Mouse (Mus musculus) Patski (cell line): ENCODE data around the gene Hps4. TPM values are rescaled to one million over a fixed set of nuclear protein-coding genes. Genes with fewer than 3 reads are reported as not detected.
"Not testable (repeated sequence)": the region's sequence is repeated elsewhere in the genome, so short reads cannot be mapped to it uniquely, and the experiment has no call there.

Experiments
- ATAC-seq: fragments of 100-300 bp; one replicate; pipeline ENCODE4 v1.8.0; 2021
- CTCF ChIA-PET: fragments of 350-600 bp; sonication (Branson Sonifier 250); formaldehyde crosslinking; loops from one replicate; lab custom pipeline; 2022; ENCODE audit warnings: inconsistent platforms; lab: Charles Lee
- POLR2A ChIA-PET: fragments of 350-600 bp; sonication (Branson Sonifier 250); formaldehyde crosslinking; loops from one replicate; lab custom pipeline; 2022; ENCODE audit warnings: antibody characterized with exemption, inconsistent platforms; lab: Charles Lee
- DNase-seq: peaks from one replicate; pipeline ENCODE4 v3.0.0-alpha.2; 2011; ENCODE audit warnings: low read depth, low spot score
- H3K27me3 ChIP-seq: fragments of 371-371 bp; one replicate; pipeline ENCODE4 v1.5.1; 2021
- CTCF ChIP-seq: fragments of 100-300 bp; IDR thresholded peaks from one replicate; pipeline ENCODE4 v1.5.1; 2021
- in situ Hi-C: fragments of 300-500 bp; cut with MboI; formaldehyde crosslinking; loops from 3 replicates; pipeline ENCODE4 v1.11.1; 2018; ENCODE audit warnings: low pct_unique_long_range_greater_than_20kb, mixed read lengths
- polyA plus RNA-seq: library from polyadenylated mRNA; unstranded; gene quantifications from one replicate; pipeline ENCODE4 v1.2.3, GENCODE M21; 2021

Hps4 gene
- polyA plus RNA-seq, 1 experiment from 2014 or later: 34.1 TPM

DNA sequence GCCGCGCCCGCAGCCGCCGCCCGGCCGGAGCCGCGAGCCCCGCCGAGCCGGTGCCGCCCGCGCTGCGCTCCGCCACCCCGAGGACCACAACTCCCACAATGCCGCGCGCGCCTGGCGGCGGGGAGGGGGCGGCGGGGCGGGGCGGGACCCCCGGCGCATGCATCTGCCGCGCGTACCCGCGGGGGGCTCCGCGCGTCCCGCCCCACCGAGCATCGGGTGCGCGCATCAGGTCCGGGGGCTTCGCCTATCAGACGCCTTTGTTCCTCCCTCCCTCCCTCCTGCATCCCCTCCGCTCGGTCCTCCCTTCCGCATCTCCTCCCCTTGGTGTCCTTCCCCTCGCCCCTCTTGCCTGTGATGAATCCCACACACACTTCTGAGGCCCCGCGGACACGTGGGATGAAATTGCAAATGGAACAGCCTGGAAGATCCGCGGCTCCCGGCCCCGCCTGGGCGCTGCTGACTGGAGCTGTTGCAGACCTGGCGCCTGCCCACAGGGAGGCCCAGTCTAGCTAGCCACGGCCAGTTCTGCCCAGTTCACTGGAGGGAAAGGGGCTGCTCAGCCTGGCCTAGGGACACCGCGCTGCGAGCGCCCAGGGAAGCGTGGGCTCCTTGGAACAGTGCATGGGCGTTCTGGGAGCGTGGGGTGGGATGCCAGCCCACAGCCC is 52.0 kb downstream of the Hps4 start, which contains the start of gene Asphd2:
TSS of gene Asphd2 (minus strand) at position 88 of the 665 bp plus-strand sequence.
- in situ Hi-C loops: no loop called here
- no peak for TF ChIP-seq CTCF
- DNase-seq (no peak), ATAC-seq (peak; percentile 53)
- POLR2A ChIA-PET: no interaction called here
- peaks cover 15% of the 10 kb centered on the region for H3K27me3 ChIP-seq
- CTCF ChIA-PET: no interaction called here

DNA sequence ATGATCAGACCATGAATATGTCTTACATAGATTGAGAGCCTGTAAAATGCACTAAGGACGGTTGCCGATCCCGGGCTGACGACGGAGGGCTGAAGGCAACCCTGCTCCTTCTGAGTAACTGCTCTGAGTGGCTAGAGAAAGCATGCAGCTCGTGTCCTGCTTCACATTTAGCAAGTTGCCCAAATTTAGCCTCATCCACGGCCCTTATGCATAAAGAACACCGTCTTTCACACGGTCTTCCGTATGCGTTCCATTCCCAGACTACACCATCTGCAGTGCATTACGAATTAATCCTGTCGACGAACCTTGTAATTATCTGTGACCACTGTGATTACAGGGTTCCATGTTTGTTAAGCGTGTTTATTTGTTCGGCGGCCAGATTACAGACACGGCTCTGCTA is 53.2 kb downstream of the Hps4 start:
- no peak for TF ChIP-seq CTCF
- DNase-seq (no peak), ATAC-seq (no peak)
- ChIA-PET CTCF (no interaction called here), POLR2A (no interaction called here)
- in situ Hi-C loops: no loop called here
- H3K27me3 ChIP-seq: peaks cover 20% of the 10 kb centered on the region

DNA sequence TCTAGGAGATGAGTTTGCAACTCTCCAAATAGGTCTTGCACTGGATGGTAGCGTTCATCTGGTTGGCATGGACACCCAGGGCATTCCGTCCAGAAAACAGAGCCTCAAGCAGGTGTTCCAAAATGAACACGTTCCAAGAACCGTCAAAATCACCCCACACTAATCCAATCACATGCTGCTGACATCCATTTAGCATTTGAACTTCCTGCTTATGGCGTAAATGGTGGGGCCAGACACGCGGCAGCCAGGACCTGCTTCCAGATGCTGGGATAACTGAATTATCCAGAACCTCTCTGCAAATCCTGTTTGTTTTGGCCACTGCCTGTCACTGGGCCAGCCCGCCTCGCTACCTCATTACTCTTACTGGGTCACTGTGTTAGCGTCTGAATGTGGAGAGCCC is 56.4 kb downstream of the Hps4 start:
- DNase-seq: no peak
- H3K27me3 ChIP-seq: peaks cover 13% of the 10 kb centered on the region
- ATAC-seq: no peak
- ChIA-PET CTCF (no interaction called here), POLR2A (no interaction called here)
- no peak for TF ChIP-seq CTCF
- in situ Hi-C loops: no loop called here

GRCm38 (mm10) chr5:112402437-112402836 is 59.6 kb downstream of the Hps4 start:
- peaks cover 11% of the 10 kb centered on the region for H3K27me3 ChIP-seq
- ChIA-PET CTCF (no interaction called here), POLR2A (no interaction called here)
- ATAC-seq: no peak
- in situ Hi-C loops: no loop called here
- no peak for DNase-seq
- TF ChIP-seq CTCF: no peak

DNA sequence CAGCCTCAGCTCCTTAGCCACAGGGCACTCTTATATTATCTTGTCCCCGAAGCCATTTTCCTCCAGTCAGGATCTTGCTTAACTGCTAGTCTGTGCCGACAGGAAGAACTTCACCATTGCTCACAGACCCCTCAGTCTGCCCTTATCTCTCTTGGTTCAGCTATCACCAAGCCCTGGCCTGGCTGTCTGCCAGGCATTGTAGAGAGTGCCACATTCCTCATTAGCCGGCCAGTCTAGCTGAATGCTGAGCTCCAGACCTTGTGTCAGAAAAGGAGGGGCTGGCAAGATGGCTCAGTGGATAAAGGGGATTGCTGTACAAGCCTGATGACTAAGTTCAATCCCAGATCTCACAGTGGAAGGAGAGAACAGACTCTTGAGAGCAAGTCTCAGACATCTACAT is 63.1 kb downstream of the Hps4 start:
- DNase-seq (no peak), ATAC-seq (no peak)
- ChIA-PET CTCF (no interaction called here), POLR2A (no interaction called here)
- no peak for TF ChIP-seq CTCF
- H3K27me3 ChIP-seq: peaks cover 11% of the 10 kb centered on the region
- in situ Hi-C loops: no loop called here

- H3K27me3 ChIP-seq: peaks cover 30% of the 10 kb centered on the region
- no peak for TF ChIP-seq CTCF
- ATAC-seq (no peak), DNase-seq (no peak)
- CTCF ChIA-PET: no interaction called here
- in situ Hi-C loops: no loop called here
- POLR2A ChIA-PET: no interaction called here
These were observed 66.4 kb downstream of the Hps4 start for GRCm38 (mm10) chr5:112409274-112409673.

DNA sequence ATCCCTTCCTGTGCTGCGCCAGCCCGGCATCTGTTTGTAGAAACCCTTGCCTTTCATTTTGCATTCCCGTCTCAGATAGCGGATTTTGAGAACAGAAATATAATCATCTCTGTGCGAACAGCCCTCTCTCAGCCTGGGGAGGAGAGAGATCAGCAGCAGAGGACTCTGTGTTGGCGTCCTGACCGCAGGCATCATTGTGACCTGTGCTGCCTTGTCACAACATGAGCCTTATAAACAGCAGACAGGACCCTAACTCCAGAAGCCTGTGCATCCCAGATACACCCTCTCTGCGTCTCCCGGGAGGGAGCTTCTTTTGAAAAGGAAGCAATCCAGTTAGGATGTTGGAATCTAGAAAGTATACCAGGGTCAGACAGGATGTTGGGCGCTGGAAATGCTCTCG is 68.2 kb downstream of the Hps4 start:
- TF ChIP-seq CTCF: no peak
- ChIA-PET CTCF (no interaction called here), POLR2A (interaction anchor here (0.6 kb wide), 1 partner anchor 671 kb away, joined by 3 read pairs; no protein-coding TSS in a partner anchor)
- in situ Hi-C loops: no loop called here
- H3K27me3 ChIP-seq: peaks cover 32% of the 10 kb centered on the region
- DNase-seq: no peak
- ATAC-seq: no peak

GRCm38 (mm10) chr5:112411514-112412335 is 68.8 kb downstream of the Hps4 start:
- ChIA-PET POLR2A (interaction anchor here (0.6 kb wide), 1 partner anchor 671 kb away, joined by 3 read pairs; no protein-coding TSS in a partner anchor), CTCF (no interaction called here)
- in situ Hi-C loops: no loop called here
- no peak for TF ChIP-seq CTCF
- no peak for DNase-seq
- peak; percentile 11 for ATAC-seq
- H3K27me3 ChIP-seq: peaks cover 32% of the 10 kb centered on the region

DNA sequence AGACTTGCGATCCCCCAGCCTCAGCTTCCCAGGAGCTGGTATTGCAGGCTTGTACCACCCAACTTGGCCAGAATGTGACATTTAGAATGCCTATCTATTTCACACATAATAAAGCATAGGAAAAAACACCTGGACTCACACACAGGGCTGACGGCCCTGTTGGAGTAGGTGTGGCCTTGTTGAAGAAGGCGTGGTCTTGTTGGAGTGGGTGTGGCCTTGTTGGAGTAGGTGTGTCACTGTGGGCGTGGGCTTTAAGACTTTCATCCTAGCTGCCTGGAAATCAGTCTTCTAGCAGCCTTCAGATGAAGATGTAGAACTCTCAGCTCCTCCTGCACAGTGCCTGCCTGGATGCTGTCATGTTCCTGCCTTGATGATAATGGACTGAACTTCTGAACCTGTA is 69.9 kb downstream of the Hps4 start:
- not testable (repeated sequence) for ATAC-seq

GRCm38 (mm10) chr5:112416673-112417072 is 73.8 kb downstream of the Hps4 start:
- H3K27me3 ChIP-seq: peaks cover 51% of the 10 kb centered on the region
- CTCF ChIA-PET: no interaction called here
- no peak for DNase-seq
- in situ Hi-C loops: no loop called here
- POLR2A ChIA-PET: no interaction called here
- no peak for TF ChIP-seq CTCF
- no peak for ATAC-seq

More for the DNA sequence above, 69.9 kb downstream of the Hps4 start:
- DNase-seq, in situ Hi-C loops, POLR2A ChIA-PET, CTCF ChIA-PET: not testable (repeated sequence)
- peaks cover 30% of the 10 kb centered on the region for H3K27me3 ChIP-seq

DNA sequence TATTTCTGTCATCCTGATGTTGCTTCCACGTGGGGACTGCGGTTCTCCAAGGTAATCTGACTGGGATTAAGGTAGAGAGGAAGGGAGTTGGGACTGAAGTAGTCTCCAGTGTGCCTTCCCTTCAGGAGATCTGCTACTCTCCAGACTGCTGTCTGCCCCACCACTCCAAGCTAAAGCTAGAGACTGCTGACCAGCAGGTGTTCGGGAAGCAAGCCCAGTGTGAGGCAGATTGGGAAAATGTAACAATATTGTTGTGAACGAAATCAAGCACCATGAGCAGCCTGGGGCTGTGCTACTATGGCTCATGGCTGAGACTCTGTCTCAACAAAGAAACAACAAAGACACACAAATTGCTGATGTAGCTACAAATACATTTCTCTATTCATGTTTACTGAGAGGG is 75.1 kb downstream of the Hps4 start:
- POLR2A ChIA-PET: no interaction called here
- ATAC-seq: no peak
- in situ Hi-C loops: no loop called here
- CTCF ChIA-PET: no interaction called here
- H3K27me3 ChIP-seq: peaks cover 44% of the 10 kb centered on the region
- no peak for TF ChIP-seq CTCF
- DNase-seq: no peak
